Mouse (Mus musculus) liver, postnatal 0 days (tissue): ENCODE data around the gene S1pr3. TPM values are rescaled to one million over a fixed set of nuclear protein-coding genes. Genes with fewer than 3 reads are reported as not detected.
A peak's percentile ranks its signal among the peaks of the same experiment; 100 is the strongest.

ENCODE experiments used
- ATAC-seq: fragments of 200-750 bp; cut with Nextera tagmentation; 2 replicates; pipeline ENCODE4 v1.8.0; 2017; ENCODE audit warnings: mild to moderate bottlenecking, moderate library complexity
- DNase-seq: peaks from one replicate; pipeline ENCODE4 v3.0.0-alpha.2; 2016
- H3K27ac ChIP-seq: fragments of 300-500 bp; sonication (generic); 2 replicates; pipeline ENCODE4 v1.5.1; 2014; ENCODE audit warnings: antibody characterized with exemption, moderate library complexity, mild to moderate bottlenecking, low read depth
- H3K27me3 ChIP-seq: fragments of 300-500 bp; sonication (generic); 2 replicates; pipeline ENCODE4 v1.6.1; 2014; ENCODE audit warnings: low read length, control low read depth, mixed read lengths; ENCODE audit not compliant: insufficient read depth
- H3K36me3 ChIP-seq: fragments of 300-500 bp; sonication (generic); replicated peaks from 2 replicates; pipeline ENCODE4 v1.6.1; 2014; ENCODE audit warnings: mild to moderate bottlenecking, control low read depth, low read length, moderate library complexity, mixed read lengths; ENCODE audit not compliant: insufficient read depth
- H3K4me1 ChIP-seq: fragments of 300-500 bp; sonication (generic); 2 replicates; pipeline ENCODE4 v1.6.1; 2014; ENCODE audit warnings: antibody characterized with exemption, mild to moderate bottlenecking, control low read depth; ENCODE audit not compliant: insufficient read depth
- H3K4me2 ChIP-seq: fragments of 300-500 bp; sonication (generic); 2 replicates; pipeline ENCODE4 v1.6.1; 2014; ENCODE audit warnings: low read depth, mild to moderate bottlenecking, low read length, moderate library complexity, mixed read lengths
- H3K4me3 ChIP-seq: fragments of 300-500 bp; sonication (generic); 2 replicates; pipeline ENCODE4 v1.5.1; 2014; ENCODE audit warnings: low read depth, low read length
- H3K9ac ChIP-seq: fragments of 300-500 bp; sonication (generic); replicated peaks from 2 replicates; pipeline ENCODE4 v1.6.1; 2014; ENCODE audit warnings: mild to moderate bottlenecking, moderate library complexity
- H3K9me3 ChIP-seq: fragments of 300-500 bp; sonication (generic); 2 replicates; pipeline ENCODE4 v1.6.1; 2016; ENCODE audit warnings: mild to moderate bottlenecking, control low read depth, low read length, mixed read lengths
- CTCF ChIP-seq: sonication (generic); IDR thresholded peaks from 2 replicates; pipeline ENCODE4 v1.5.1; 2016; ENCODE audit warnings: antibody characterized with exemption, low read depth
- EP300 ChIP-seq: IDR thresholded peaks from 2 replicates; pipeline ENCODE4 v1.6.1; 2016; ENCODE audit warnings: antibody characterized with exemption, low read depth, mild to moderate bottlenecking
- WGBS: fragments of 180-500 bp; shearing (Covaris S2); extraction: QIAGEN DNeasy Blood & Tissue Kit; methylation state at CpG from one replicate; pipeline ENCODE4 v1.1.7; 2014; ENCODE audit not compliant: insufficient replicate concordance; 5-methylcytosine and 5-hydroxymethylcytosine counted together
- polyA plus RNA-seq: library from polyadenylated mRNA; unstranded; fragments of >200 nt; fragmentation: Nextera tagmentation; extraction: Ambion mirVana; gene quantifications from 2 replicates; pipeline ENCODE4 v1.2.1, GENCODE M21; 2015

S1pr3 gene
- polyA plus RNA-seq, 1 experiment from 2014 or later: 1.4 TPM

DNA sequence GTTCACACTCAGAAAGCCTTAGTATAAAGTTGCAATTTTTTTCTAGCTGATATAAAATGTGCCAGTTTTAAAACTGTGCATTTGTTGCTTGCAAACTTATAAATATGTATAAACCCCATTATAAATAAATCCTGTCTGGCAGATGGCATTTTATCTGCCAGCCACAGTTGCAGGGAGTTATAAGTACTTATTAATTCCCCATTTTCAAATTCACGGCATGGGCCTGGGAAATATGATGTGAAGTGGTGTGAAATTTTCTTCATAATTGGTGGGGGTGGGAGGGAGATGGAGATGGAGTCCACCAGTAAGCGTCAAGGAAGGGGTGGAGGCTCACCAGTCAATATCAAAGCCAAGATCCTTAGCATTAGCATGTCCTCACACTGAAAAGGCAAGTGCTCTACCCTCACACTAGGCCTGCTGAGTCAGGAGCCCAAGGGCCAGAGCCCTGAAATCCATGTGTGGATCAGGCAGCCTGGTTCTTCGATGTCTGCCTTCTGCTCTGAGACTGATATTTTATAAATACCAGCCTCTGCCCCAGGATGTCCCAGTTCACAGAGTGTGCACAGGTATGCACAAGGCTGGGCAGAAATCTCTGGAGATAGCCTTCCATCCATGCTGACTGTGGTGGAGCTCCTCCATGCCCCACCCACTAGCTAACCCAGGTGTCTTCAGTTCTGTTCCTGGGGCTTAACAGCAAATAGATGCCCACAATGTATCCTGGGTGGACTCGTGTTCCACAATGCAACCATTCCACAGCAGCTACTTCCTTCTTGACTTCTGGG lies 17.4 kb downstream of the S1pr3 start:
- Histone ChIP-seq H3K27ac (no peak overlapping the region), H3K4me3 (no peak overlapping the region), H3K36me3 (no peaks in the 10 kb centered on the region), H3K4me2 (no peak overlapping the region), H3K4me1 (no peaks in the 10 kb centered on the region), H3K9ac (no peak overlapping the region), H3K27me3 (no peaks in the 10 kb centered on the region), H3K9me3 (no peaks in the 10 kb centered on the region)
- WGBS: 82% methylated on average over 4 of the region's 4 CpGs
- DNase-seq (no peak), ATAC-seq (no peak)
- TF ChIP-seq CTCF (no peak), EP300 (no peak)

DNA sequence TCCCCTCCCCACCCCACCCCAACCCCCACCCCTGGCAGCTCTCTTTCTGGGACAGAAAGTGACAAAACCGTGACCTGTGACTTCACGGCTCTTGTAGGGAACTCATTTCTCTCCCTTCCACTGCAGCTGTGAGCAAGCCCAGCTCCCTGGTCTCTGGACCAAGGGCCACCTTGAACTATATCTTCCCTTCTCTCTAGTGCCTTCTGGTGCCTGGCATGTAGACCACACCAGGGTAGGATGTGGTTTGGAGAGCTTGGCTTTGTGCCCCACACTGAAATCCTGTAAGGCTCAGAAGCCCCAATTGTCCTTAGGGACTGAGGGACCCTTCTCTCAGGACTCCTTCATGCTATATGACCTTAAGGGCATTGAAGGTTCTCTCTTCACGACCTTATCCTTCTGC lies 24.9 kb downstream of the S1pr3 start:
- 42% methylated on average over 3 of the region's 3 CpGs for WGBS
- TF ChIP-seq CTCF (no peak), EP300 (no peak)
- Histone ChIP-seq H3K9ac (no peak overlapping the region), H3K36me3 (no peaks in the 10 kb centered on the region), H3K4me3 (no peak overlapping the region), H3K4me1 (no peaks in the 10 kb centered on the region), H3K4me2 (no peak overlapping the region), H3K27me3 (no peaks in the 10 kb centered on the region), H3K9me3 (no peaks in the 10 kb centered on the region), H3K27ac (no peak overlapping the region)
- DNase-seq: no peak
- ATAC-seq: no peak

GRCm38 (mm10) chr13:51434460-51434859 lies 26.0 kb downstream of the S1pr3 start:
- Histone ChIP-seq H3K27ac (no peak overlapping the region), H3K4me2 (no peak overlapping the region), H3K36me3 (no peaks in the 10 kb centered on the region), H3K9me3 (no peaks in the 10 kb centered on the region), H3K27me3 (no peaks in the 10 kb centered on the region), H3K9ac (no peak overlapping the region), H3K4me3 (no peak overlapping the region), H3K4me1 (no peaks in the 10 kb centered on the region)
- ATAC-seq: no peak
- WGBS: 48% methylated on average over 2 of the region's 2 CpGs
- DNase-seq: no peak
- peak; percentile 55 for TF ChIP-seq CTCF
- TF ChIP-seq EP300: no peak

GRCm38 (mm10) chr13:51435146-51435545 lies 26.7 kb downstream of the S1pr3 start:
- DNase-seq (no peak), ATAC-seq (no peak)
- Histone ChIP-seq H3K4me3 (no peak overlapping the region), H3K4me1 (no peaks in the 10 kb centered on the region), H3K27me3 (no peaks in the 10 kb centered on the region), H3K27ac (no peak overlapping the region), H3K4me2 (no peak overlapping the region), H3K36me3 (no peaks in the 10 kb centered on the region), H3K9ac (no peak overlapping the region), H3K9me3 (no peaks in the 10 kb centered on the region)
- WGBS: 67% methylated on average over 2 of the region's 2 CpGs
- TF ChIP-seq CTCF (no peak), EP300 (no peak)

GRCm38 (mm10) chr13:51437105-51438085 lies 29.0 kb downstream of the S1pr3 start:
- no peak overlapping the region for H3K27ac ChIP-seq
- H3K36me3 ChIP-seq: no peaks in the 10 kb centered on the region
- DNase-seq (no peak), ATAC-seq (no peak)
- H3K9me3 ChIP-seq: no peaks in the 10 kb centered on the region
- H3K4me2 ChIP-seq: no peak overlapping the region
- no peaks in the 10 kb centered on the region for H3K27me3 ChIP-seq
- H3K4me1 ChIP-seq: no peaks in the 10 kb centered on the region
- WGBS: 76% methylated on average over 14 of the region's 14 CpGs
- no peak overlapping the region for H3K9ac ChIP-seq
- no peak overlapping the region for H3K4me3 ChIP-seq
- TF ChIP-seq CTCF (no peak), EP300 (no peak)

DNA sequence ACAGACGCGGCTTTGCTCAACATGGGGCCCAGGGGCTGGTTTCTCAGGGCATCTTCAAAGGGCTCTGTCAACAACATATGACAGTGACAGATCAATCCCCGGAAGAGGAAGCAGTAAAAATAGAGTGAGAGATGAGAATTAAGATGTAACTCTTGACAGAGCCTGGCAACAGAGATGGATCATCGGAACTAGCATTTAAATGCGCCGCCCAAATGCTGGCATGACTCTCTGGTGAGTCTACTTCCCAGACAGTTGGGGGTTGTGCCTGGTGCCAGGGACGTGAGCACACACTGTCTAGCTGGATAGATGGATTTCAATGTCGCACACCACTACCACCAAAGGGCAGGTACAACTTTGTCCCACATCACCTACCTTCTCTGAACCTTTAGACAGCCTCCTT lies 34.5 kb downstream of the S1pr3 start:
- Histone ChIP-seq H3K4me3 (no peak overlapping the region), H3K27ac (no peak overlapping the region), H3K4me1 (no peaks in the 10 kb centered on the region), H3K4me2 (no peak overlapping the region), H3K36me3 (no peaks in the 10 kb centered on the region), H3K9me3 (no peaks in the 10 kb centered on the region), H3K9ac (no peak overlapping the region), H3K27me3 (no peaks in the 10 kb centered on the region)
- ATAC-seq: no peak
- WGBS: 87% methylated on average over 8 of the region's 8 CpGs
- TF ChIP-seq EP300 (no peak), CTCF (no peak)
- no peak for DNase-seq
